Mouse (Mus musculus): ENCODE measurements around the gene Rcbtb2.

- TF ChIP-seq POLR2A (IDR thresholded peaks at IDR 0.05; ENCODE audit: control insufficient read depth, extremely low read depth, insufficient read depth, low read length, poor library complexity) (no peak), CTCF (IDR thresholded peaks at IDR 0.05; ENCODE audit: borderline replicate concordance, control insufficient read depth, extremely low read depth, insufficient read depth, low read length, poor library complexity) (no peak)
Observed at GRCm38 (mm10) chr14:73137234-73137633, 14.4 kb downstream of the Rcbtb2 start.

All from thymus, adult 2 months (tissue).